Mouse (Mus musculus) induced T-regulatory cell, adult 2 months (primary cell): Measurements from ENCODE around the gene Ciart.
"Not testable (repeated sequence)": the region's sequence is repeated elsewhere in the genome, so short reads cannot be mapped to it uniquely, and the experiment has no call there.

Experiments used
- DNase-seq: peaks from one replicate; pipeline ENCODE4 v3.0.0-alpha.2; 2012; ENCODE audit warnings: low read depth

Gene Ciart

GRCm38 (mm10) chr3:95901616-95902372, 19.7 kb upstream of the Ciart start:
- DNase-seq = no peak

GRCm38 (mm10) chr3:95899800-95900524, 17.9 kb upstream of the Ciart start:
- DNase-seq = no peak

- DNase-seq = not testable (repeated sequence)
These were observed 13.4 kb upstream of the Ciart start for GRCm38 (mm10) chr3:95895501-95895900.

- peak; percentile 57 for DNase-seq
These were observed 12.5 kb upstream of the Ciart start for GRCm38 (mm10) chr3:95894317-95895160.

GRCm38 (mm10) chr3:95893606-95894316, 11.7 kb upstream of the Ciart start, which contains the start of gene Aph1a:
Gene Aph1a, plus strand, starts transcription at chr3:95893969.
- DNase-seq = peak; percentile 98

GRCm38 (mm10) chr3:95893126-95893525, 11.1 kb upstream of the Ciart start:
- no peak for DNase-seq

GRCm38 (mm10) chr3:95892066-95893052, 10.3 kb upstream of the Ciart start:
- no peak for DNase-seq

- DNase-seq = no peak
These were observed 9.4 kb upstream of the Ciart start, which contains the start of gene BC028528 for GRCm38 (mm10) chr3:95891211-95892065. Gene BC028528, minus strand, starts transcription at chr3:95892005.

- DNase-seq = no peak
These were observed 7.6 kb upstream of the Ciart start for GRCm38 (mm10) chr3:95889664-95890063.

- no peak for DNase-seq
These were observed 5.5 kb upstream of the Ciart start for GRCm38 (mm10) chr3:95887596-95887995.

- DNase-seq = no peak
These were observed 2.3 kb upstream of the Ciart start for GRCm38 (mm10) chr3:95884400-95884799.

- peak; percentile 79 for DNase-seq
These were observed 870 bp upstream of the Ciart start for GRCm38 (mm10) chr3:95882816-95883425.

GRCm38 (mm10) chr3:95879063-95879462, 3.0 kb downstream of the Ciart start:
- no peak for DNase-seq

GRCm38 (mm10) chr3:95872048-95872447, 10.0 kb downstream of the Ciart start:
- no peak for DNase-seq

- peak; percentile 90 for DNase-seq
These were observed 10.6 kb downstream of the Ciart start, which contains the start of gene Mrps21 for GRCm38 (mm10) chr3:95871392-95871867. Gene Mrps21, minus strand, starts transcription at chr3:95871519.

GRCm38 (mm10) chr3:95870976-95871375, 11.1 kb downstream of the Ciart start:
- DNase-seq = no peak

- no peak for DNase-seq
These were observed 14.6 kb downstream of the Ciart start for GRCm38 (mm10) chr3:95867408-95867807.

GRCm38 (mm10) chr3:95866071-95866470, 16.0 kb downstream of the Ciart start:
- DNase-seq = no peak

- no peak for DNase-seq
These were observed 16.5 kb downstream of the Ciart start for GRCm38 (mm10) chr3:95865571-95865970.
